ENCODE assay signal across 8 mouse cellular contexts in the genomic region with DNA sequence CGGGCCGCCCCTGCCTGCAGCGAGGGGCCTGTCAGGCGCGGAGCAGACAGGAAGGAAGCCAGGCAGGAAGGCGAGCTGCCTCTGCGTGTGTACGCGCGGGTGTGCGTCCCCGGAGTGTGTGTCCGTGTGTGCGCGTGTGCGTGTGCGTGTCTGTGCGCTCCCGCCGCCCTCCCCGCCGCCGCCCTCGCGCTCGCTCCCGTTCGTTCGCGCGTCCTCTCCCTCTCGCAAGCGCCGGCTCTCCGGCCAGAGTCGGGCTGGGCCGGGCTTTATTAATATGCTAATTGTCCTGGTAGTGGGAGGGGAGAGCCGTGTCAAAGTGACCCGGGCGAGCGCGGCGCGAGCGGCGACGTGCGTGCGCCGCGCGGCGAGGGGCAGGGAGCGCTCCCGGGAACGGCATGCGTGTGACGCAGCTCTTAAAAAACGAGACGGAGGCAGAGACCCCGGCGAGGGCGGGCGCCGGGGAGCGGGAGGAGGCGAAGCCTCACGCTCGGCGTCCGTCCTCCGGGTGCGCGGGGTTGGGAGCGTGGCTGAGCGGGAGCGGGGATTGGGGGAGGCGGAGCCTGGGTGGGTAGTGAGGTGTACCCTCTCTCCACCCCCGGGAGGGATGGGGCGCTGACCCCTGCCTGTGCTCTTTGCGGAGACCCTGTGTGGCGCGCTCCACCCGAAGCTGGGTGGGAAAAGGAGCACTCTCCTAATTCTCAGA. TPM values are rescaled to one million over a fixed set of nuclear protein-coding genes. Genes with fewer than 3 reads are reported as not detected.
DNase-seq lines count a peak whose midpoint lies in the region; ATAC-seq lines count a peak whose summit lies in the region.

A gene (minus strand): TSS at position 222 of the 703 bp plus-strand sequence.

- peak within 1 kb of the TSS; percentile 79 for H3K4me2 ChIP-seq in forebrain, embryonic 16.5 days (ENCODE audit: low read length)
- peak within 1 kb of the TSS; percentile 92 for H3K4me2 ChIP-seq in neural tube, embryonic 15.5 days

- under 1% methylated on average over 71 of the region's 84 CpGs for WGBS in forebrain, embryonic 16.5 days
- WGBS in neural tube, embryonic 15.5 days, result under 1% methylated on average over 71 of the region's 84 CpGs

- H3K36me3 ChIP-seq in forebrain, embryonic 16.5 days (ENCODE audit: control insufficient read depth, insufficient read depth), result no peaks in the 10 kb centered on the region
- no peaks in the 10 kb centered on the region for H3K36me3 ChIP-seq in neural tube, embryonic 15.5 days

- no peaks in the 10 kb centered on the region for H3K27me3 ChIP-seq in forebrain, embryonic 16.5 days (replicated peaks; ENCODE audit: control insufficient read depth, insufficient read depth, low read length)
- H3K27me3 ChIP-seq in neural tube, embryonic 15.5 days (replicated peaks), result no peaks in the 10 kb centered on the region

- H3K4me3 ChIP-seq in forebrain, embryonic 16.5 days (replicated peaks; ENCODE audit: low read length), result peak within 1 kb of the TSS; percentile 87
- H3K4me3 ChIP-seq in neural tube, embryonic 15.5 days (replicated peaks), result peak within 1 kb of the TSS; percentile 97

- H3K9me3 ChIP-seq in forebrain, embryonic 16.5 days (ENCODE audit: control insufficient read depth, low read length), result no peaks in the 10 kb centered on the region
- H3K9me3 ChIP-seq in neural tube, embryonic 15.5 days (replicated peaks), result no peaks in the 10 kb centered on the region

- H3K9ac ChIP-seq in forebrain, embryonic 16.5 days (replicated peaks; ENCODE audit: low read depth, low read length), result peak within 1 kb of the TSS; percentile 98
- peak within 1 kb of the TSS; percentile 96 for H3K9ac ChIP-seq in neural tube, embryonic 15.5 days (replicated peaks)

- ATAC-seq in forebrain, embryonic 16.5 days, result peak; percentile 67
- peak; percentile 77 for ATAC-seq in neural tube, embryonic 15.5 days (ENCODE audit: low FRiP score)

- DNase-seq in CD8-positive naive resting alpha-beta T cell, adult 2 months (ENCODE audit: low read depth in 2 of 2, low spot score in 2 of 2), result peak; percentile 61 to 73
- DNase-seq in cerebellum, adult 11-12 months, result peak; percentile 94
- DNase-seq in heart, postnatal 25 days (ENCODE audit: low spot score), result peak; percentile 85
- peak; percentile 78 to 88 for DNase-seq in layer of hippocampus, adult 18-20 months (ENCODE audit: low spot score in 2 of 2)
- peak; percentile 89 to 92 for DNase-seq in lung, adult 18-20 months
- peak; percentile 87 for DNase-seq in testis, postnatal 10 days (ENCODE audit: low spot score)

- intact Hi-C loops in heart, postnatal 25 days (cut with DNase I), result loop anchor here (1.0 kb wide), 1 partner anchor 11 kb away; no protein-coding TSS in a partner anchor

- peaks cover 52% of the 10 kb centered on the region for H3K4me1 ChIP-seq in forebrain, embryonic 16.5 days (replicated peaks; ENCODE audit: control insufficient read depth, insufficient read depth, low read length)
- H3K4me1 ChIP-seq in neural tube, embryonic 15.5 days, result peaks cover 59% of the 10 kb centered on the region

- H3K27ac ChIP-seq in forebrain, embryonic 16.5 days (ENCODE audit: low read length), result peak within 1 kb of the TSS; percentile 98
- peak within 1 kb of the TSS; percentile 99 for H3K27ac ChIP-seq in neural tube, embryonic 15.5 days (replicated peaks)

RNA-seq across cellular contexts. Expression of the gene that starts here (rescaled TPM):
- 120 and 130 TPM in 2 replicates for polyA plus RNA-seq in forebrain, embryonic 16.5 days (2015; fragmentation: Nextera tagmentation; extraction: Ambion mirVana)
- total RNA-seq in heart, postnatal 25 days (2021), result 10 to 100 TPM; 40.3 to 44.7 TPM
- total RNA-seq in layer of hippocampus, adult 18-20 months (2021), result 100 to 1,000 TPM; 122 to 123 TPM
- polyA plus RNA-seq in neural tube, embryonic 15.5 days (2015; fragmentation: Nextera tagmentation; extraction: Ambion mirVana), result 93.4 and 93.9 TPM in 2 replicates

Comparison
In these comparisons a context has a peak if more than half of its experiments do, and no peak if none do; other contexts are left out.
1. Peak in every context shown above with its lines: DNase-seq, ATAC-seq, H3K4me3 ChIP-seq and H3K27ac ChIP-seq.